Mouse (Mus musculus): ENCODE measurements at regions not wholly inside any gene's neighbourhood (a gene's known extent, or its start where the extent isn't known, plus 50 kb on each side); places are given as distances from the start of the nearest gene placed in this dataset.

DNA sequence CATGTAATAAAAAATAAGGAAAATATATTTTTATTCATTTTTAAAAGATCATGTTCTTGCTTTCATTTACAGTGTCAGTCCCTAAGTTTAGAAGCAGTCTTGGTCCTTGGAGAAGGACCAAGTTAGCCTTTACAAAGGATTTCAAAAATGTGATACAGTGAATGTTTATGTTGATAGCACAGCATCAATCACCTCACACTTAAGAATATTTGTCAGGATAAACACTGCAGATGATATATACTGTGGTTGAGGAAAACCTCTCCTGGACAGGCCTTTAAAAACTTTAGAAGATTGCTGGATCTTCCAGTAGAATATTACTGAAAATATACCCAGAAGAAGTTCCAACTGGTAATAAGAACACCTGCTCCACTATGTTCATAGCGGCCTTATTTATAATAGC is 420.4 kb downstream of the Tmem182 start:
- TF ChIP-seq CTCF (IDR thresholded peaks at IDR 0.05; ENCODE audit: control insufficient read depth, insufficient read depth, insufficient read length) (no peak), MAX (IDR thresholded peaks at IDR 0.05) (no peak), USF1 (IDR thresholded peaks at IDR 0.05; ENCODE audit: low read depth) (no peak), MYOD1 (IDR thresholded peaks at IDR 0.05; ENCODE audit: control insufficient read depth, insufficient read length, low read depth) (no peak)

Data from C2C12 (cell line).